Mouse (Mus musculus) neural tube, embryonic 11.5 days (tissue): Measurements from ENCODE around the gene Tor4a. TPM values are rescaled to one million over a fixed set of nuclear protein-coding genes. Genes with fewer than 3 reads are reported as not detected.

ENCODE experiments used
- ATAC-seq: fragments of 200-750 bp; cut with Nextera tagmentation; 2 replicates; pipeline ENCODE4 v1.8.0; 2017; ENCODE audit warnings: moderate number of reproducible peaks, mild to moderate bottlenecking, moderate TSS enrichment, moderate library complexity; ENCODE audit not compliant: insufficient read depth, low FRiP score, low TSS enrichment
- DNase-seq: peaks from one replicate; pipeline ENCODE4 v3.0.0-alpha.2; 2015; ENCODE audit warnings: low spot score
- H3K27ac ChIP-seq: fragments of 300-500 bp; sonication (generic); 2 replicates; pipeline ENCODE4 v1.5.1; 2014; ENCODE audit warnings: low read depth, mild to moderate bottlenecking, low read length
- H3K27me3 ChIP-seq: fragments of 300-500 bp; sonication (generic); 2 replicates; pipeline ENCODE4 v1.6.1; 2014; ENCODE audit warnings: mild to moderate bottlenecking, low read length, mixed read lengths; ENCODE audit not compliant: control insufficient read depth, insufficient read depth
- H3K36me3 ChIP-seq: fragments of 300-500 bp; sonication (generic); 2 replicates; pipeline ENCODE4 v1.6.1; 2014; ENCODE audit warnings: mild to moderate bottlenecking, low read length, moderate library complexity, mixed read lengths; ENCODE audit not compliant: control insufficient read depth, insufficient read depth
- H3K4me1 ChIP-seq: fragments of 300-500 bp; sonication (generic); 2 replicates; pipeline ENCODE4 v1.6.1; 2014; ENCODE audit warnings: low read length, mixed read lengths; ENCODE audit not compliant: control insufficient read depth, insufficient read depth
- H3K4me2 ChIP-seq: fragments of 300-500 bp; sonication (generic); 2 replicates; pipeline ENCODE4 v1.6.1; 2014; ENCODE audit warnings: low read depth, mild to moderate bottlenecking, moderate library complexity
- H3K4me3 ChIP-seq: fragments of 300-500 bp; sonication (generic); 2 replicates; pipeline ENCODE4 v1.5.1; 2014; ENCODE audit warnings: low read depth, low read length
- H3K9ac ChIP-seq: fragments of 300-500 bp; sonication (generic); 2 replicates; pipeline ENCODE4 v1.6.1; 2014; ENCODE audit warnings: mild to moderate bottlenecking, low read length
- H3K9me3 ChIP-seq: fragments of 300-500 bp; sonication (generic); 2 replicates; pipeline ENCODE4 v1.6.1; 2016; ENCODE audit warnings: low read length; ENCODE audit not compliant: control insufficient read depth
- WGBS: fragments of 180-500 bp; shearing (Covaris S2); extraction: QIAGEN DNeasy Blood & Tissue Kit; methylation state at CpG from one replicate; pipeline ENCODE4 v1.1.7; 2014; 5-methylcytosine and 5-hydroxymethylcytosine counted together
- polyA plus RNA-seq: library from polyadenylated mRNA; unstranded; fragments of >200 nt; fragmentation: Nextera tagmentation; extraction: Ambion mirVana; gene quantifications from 2 replicates; pipeline ENCODE4 v1.2.1, GENCODE M21; 2014

Gene Tor4a
- polyA plus RNA-seq, 1 experiment from 2014 or later = 1.6 TPM

GRCm38 (mm10) chr2:25238106-25238505 is 41.4 kb upstream of the Tor4a start:
- no peak overlapping the region for H3K4me3 ChIP-seq
- ATAC-seq (no peak), DNase-seq (no peak)
- H3K4me2 ChIP-seq = no peak overlapping the region
- peaks cover 19% of the 10 kb centered on the region for H3K27me3 ChIP-seq
- H3K9ac ChIP-seq = no peak overlapping the region
- no peak overlapping the region for H3K27ac ChIP-seq
- no peaks in the 10 kb centered on the region for H3K36me3 ChIP-seq
- no peaks in the 10 kb centered on the region for H3K9me3 ChIP-seq
- H3K4me1 ChIP-seq = peaks cover 18% of the 10 kb centered on the region

- Histone ChIP-seq H3K9ac (no peak overlapping the region), H3K9me3 (no peaks in the 10 kb centered on the region), H3K4me2 (no peak overlapping the region), H3K27ac (no peak overlapping the region), H3K4me3 (no peak overlapping the region), H3K36me3 (no peaks in the 10 kb centered on the region), H3K27me3 (peaks cover 14% of the 10 kb centered on the region), H3K4me1 (peaks cover 14% of the 10 kb centered on the region)
- WGBS = 71% methylated on average over 4 of the region's 4 CpGs
- DNase-seq (no peak), ATAC-seq (no peak)
These were observed 40.8 kb upstream of the Tor4a start for GRCm38 (mm10) chr2:25237522-25237921.

GRCm38 (mm10) chr2:25236614-25237013 is 39.9 kb upstream of the Tor4a start, which contains the start of gene Rnf224:
Gene Rnf224 (minus strand): TSS chr2:25236787.
- Histone ChIP-seq H3K4me3 (no peak within 1 kb of the TSS), H3K27me3 (peaks cover 7% of the 10 kb centered on the region), H3K9me3 (no peaks in the 10 kb centered on the region), H3K4me2 (no peak within 1 kb of the TSS), H3K27ac (no peak within 1 kb of the TSS), H3K36me3 (no peaks in the 10 kb centered on the region), H3K4me1 (peaks cover 8% of the 10 kb centered on the region), H3K9ac (no peak within 1 kb of the TSS)
- ATAC-seq (no peak), DNase-seq (no peak)
- 42% methylated on average over 8 of the region's 8 CpGs for WGBS

GRCm38 (mm10) chr2:25234551-25235220 is 38.0 kb upstream of the Tor4a start:
- H3K4me1 ChIP-seq = no peaks in the 10 kb centered on the region
- H3K9ac ChIP-seq = no peak overlapping the region
- no peak for ATAC-seq
- H3K4me3 ChIP-seq = no peak overlapping the region
- WGBS = 73% methylated on average over 5 of the region's 5 CpGs
- H3K27me3 ChIP-seq = no peaks in the 10 kb centered on the region
- H3K9me3 ChIP-seq = no peaks in the 10 kb centered on the region
- no peak overlapping the region for H3K4me2 ChIP-seq
- DNase-seq = no peak
- H3K27ac ChIP-seq = no peak overlapping the region
- H3K36me3 ChIP-seq = no peaks in the 10 kb centered on the region

GRCm38 (mm10) chr2:25234050-25234449 is 37.4 kb upstream of the Tor4a start, which contains the start of gene Slc34a3:
Gene Slc34a3 (minus strand): TSS chr2:25234364.
- Histone ChIP-seq H3K27ac (no peak within 1 kb of the TSS), H3K4me2 (no peak within 1 kb of the TSS), H3K27me3 (no peaks in the 10 kb centered on the region), H3K4me1 (no peaks in the 10 kb centered on the region), H3K36me3 (no peaks in the 10 kb centered on the region), H3K9ac (no peak within 1 kb of the TSS), H3K4me3 (no peak within 1 kb of the TSS), H3K9me3 (no peaks in the 10 kb centered on the region)
- ATAC-seq (no peak), DNase-seq (no peak)
- 82% methylated on average over 3 of the region's 3 CpGs for WGBS

GRCm38 (mm10) chr2:25233421-25233820 is 36.7 kb upstream of the Tor4a start:
- no peak overlapping the region for H3K4me3 ChIP-seq
- H3K36me3 ChIP-seq = no peaks in the 10 kb centered on the region
- H3K4me2 ChIP-seq = no peak overlapping the region
- no peaks in the 10 kb centered on the region for H3K27me3 ChIP-seq
- no peaks in the 10 kb centered on the region for H3K9me3 ChIP-seq
- no peak overlapping the region for H3K27ac ChIP-seq
- H3K4me1 ChIP-seq = no peaks in the 10 kb centered on the region
- DNase-seq = no peak
- no peak for ATAC-seq
- H3K9ac ChIP-seq = no peak overlapping the region
- WGBS = 78% methylated on average over 4 of the region's 4 CpGs

- DNase-seq (no peak), ATAC-seq (no peak)
- Histone ChIP-seq H3K27me3 (no peaks in the 10 kb centered on the region), H3K9ac (no peak overlapping the region), H3K27ac (no peak overlapping the region), H3K4me2 (no peak overlapping the region), H3K9me3 (no peaks in the 10 kb centered on the region), H3K4me3 (no peak overlapping the region), H3K4me1 (no peaks in the 10 kb centered on the region), H3K36me3 (no peaks in the 10 kb centered on the region)
- whole genome bisulfite sequencing = 54% methylated on average over 12 of the region's 12 CpGs
These were observed 34.4 kb upstream of the Tor4a start for GRCm38 (mm10) chr2:25231038-25231437.

GRCm38 (mm10) chr2:25230581-25230980 is 33.9 kb upstream of the Tor4a start:
- WGBS = 91% methylated on average over 7 of the region's 7 CpGs
- no peak overlapping the region for H3K4me3 ChIP-seq
- no peak for ATAC-seq
- H3K36me3 ChIP-seq = no peaks in the 10 kb centered on the region
- H3K4me2 ChIP-seq = no peak overlapping the region
- peaks cover under 1% of the 10 kb centered on the region; the same call in 1 of the 2 replicates for H3K4me1 ChIP-seq
- H3K27ac ChIP-seq = no peak overlapping the region
- no peak overlapping the region for H3K9ac ChIP-seq
- DNase-seq = no peak
- H3K27me3 ChIP-seq = no peaks in the 10 kb centered on the region
- H3K9me3 ChIP-seq = no peaks in the 10 kb centered on the region

GRCm38 (mm10) chr2:25229582-25229981 is 32.9 kb upstream of the Tor4a start:
- Histone ChIP-seq H3K4me2 (no peak overlapping the region), H3K9ac (no peak overlapping the region), H3K27ac (no peak overlapping the region), H3K27me3 (no peaks in the 10 kb centered on the region), H3K36me3 (no peaks in the 10 kb centered on the region), H3K9me3 (no peaks in the 10 kb centered on the region), H3K4me1 (peaks cover 5% of the 10 kb centered on the region; the same call in 1 of the 2 replicates), H3K4me3 (no peak overlapping the region)
- ATAC-seq (no peak), DNase-seq (no peak)
- 83% methylated on average over 5 of the region's 5 CpGs for WGBS
